ENCODE assay signal across 33 mouse cellular contexts in the genomic region with DNA sequence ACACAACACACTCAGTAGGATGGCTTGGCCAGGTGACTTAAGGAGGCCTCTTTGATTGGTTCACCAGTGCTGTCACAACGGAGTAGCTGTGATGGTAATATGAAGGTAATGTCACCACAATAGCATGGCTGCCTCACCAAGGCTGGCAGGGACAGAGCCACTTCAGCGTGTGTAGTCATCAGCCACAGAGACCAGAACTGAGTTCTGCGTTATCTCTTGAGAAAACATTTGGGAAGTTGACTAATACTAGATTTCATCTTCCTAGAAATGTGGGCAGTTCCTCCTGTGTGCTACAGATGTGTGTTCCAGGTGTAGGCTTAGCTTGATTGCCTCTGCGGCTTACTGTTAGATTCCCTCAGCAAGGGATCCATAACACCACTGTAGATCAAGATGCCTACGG. TPM values are rescaled to one million over a fixed set of nuclear protein-coding genes. Genes with fewer than 3 reads are reported as not detected.
DNase-seq lines count a peak whose midpoint lies in the region; ATAC-seq and TF ChIP-seq lines count a peak whose summit lies in the region.
"Had no signal": no experiment of that assay in that cellular context is flagged by ENCODE, and none has a peak within 500 bp of the region (broad histone marks: within the 10 kb centered on the region; RNA-seq: fewer than 3 reads in every experiment).

No protein-coding gene starts in this region.

- TF ChIP-seq RAD21 in MEL (IDR thresholded peaks at IDR 0.05; ENCODE audit: low read depth, low read length) = no peak

- no peaks in the 10 kb centered on the region for H3K79me2 ChIP-seq in MEL (ENCODE audit: control insufficient read depth, insufficient read depth, low read length, poor library complexity)

- no peaks in the 10 kb centered on the region for H3K9me3 ChIP-seq in heart, embryonic 11.5 days (replicated peaks; ENCODE audit: control insufficient read depth, low read length)
- no peaks in the 10 kb centered on the region for H3K9me3 ChIP-seq in MEL (replicated peaks; ENCODE audit: insufficient read depth, low read length)
- H3K9me3 ChIP-seq in liver, embryonic 13.5 days (replicated peaks) = 0 out of 2 replicates have a peak, but pooled peaks cover 4% of the 10 kb centered on the region
- no peaks in the 10 kb centered on the region for H3K9me3 ChIP-seq in lung, postnatal 0 days (ENCODE audit: low read length)
- no peaks in the 10 kb centered on the region for H3K9me3 ChIP-seq in midbrain, embryonic 10.5 days (replicated peaks)
- H3K9me3 ChIP-seq: forebrain, embryonic 12.5 days; intestine, embryonic 15.5 days; midbrain, embryonic 15.5 days had no signal

- no peak overlapping the region for H3K9ac ChIP-seq in heart, embryonic 11.5 days (ENCODE audit: low read depth, low read length)
- H3K9ac ChIP-seq in MEL (ENCODE audit: control insufficient read depth, low read depth, low read length, poor library complexity, severe bottlenecking) = no peak overlapping the region
- no peak overlapping the region for H3K9ac ChIP-seq in liver, embryonic 13.5 days
- H3K9ac ChIP-seq in lung, postnatal 0 days (replicated peaks; ENCODE audit: low read depth) = no peak overlapping the region
- H3K9ac ChIP-seq: forebrain, embryonic 12.5 days; forebrain, postnatal 0 days; heart, embryonic 12.5 days; intestine, embryonic 15.5 days; midbrain, embryonic 15.5 days had no signal

- H3K36me3 ChIP-seq in heart, embryonic 11.5 days (ENCODE audit: control insufficient read depth, insufficient read depth, low read length) = no peaks in the 10 kb centered on the region
- H3K36me3 ChIP-seq in MEL (ENCODE audit: control insufficient read depth in 1 of 2, insufficient read depth in 2 of 2, low read length in 2 of 2) = peaks cover 0 to 8% of the 10 kb centered on the region in 2 experiments; a peak in 2 of 4 replicates
- H3K36me3 ChIP-seq in liver, embryonic 13.5 days = no peaks in the 10 kb centered on the region
- no peaks in the 10 kb centered on the region for H3K36me3 ChIP-seq in lung, postnatal 0 days (ENCODE audit: insufficient read depth, low read length)
- H3K36me3 ChIP-seq in midbrain, embryonic 10.5 days = no peaks in the 10 kb centered on the region
- H3K36me3 ChIP-seq: forebrain, embryonic 12.5 days; heart, embryonic 12.5 days; intestine, embryonic 15.5 days; midbrain, embryonic 15.5 days had no signal

- no peak overlapping the region for H3K4me3 ChIP-seq in heart, embryonic 11.5 days (ENCODE audit: low read depth, low read length)
- H3K4me3 ChIP-seq in MEL (ENCODE audit: control insufficient read depth in 1 of 2, insufficient read depth in 1 of 2, low read depth in 2 of 2, low read length in 2 of 2) = no peak overlapping the region
- no peak overlapping the region for H3K4me3 ChIP-seq in liver, embryonic 13.5 days (replicated peaks)
- no peak overlapping the region for H3K4me3 ChIP-seq in lung, postnatal 0 days (ENCODE audit: low read depth, low read length)
- H3K4me3 ChIP-seq in midbrain, embryonic 10.5 days = no peak overlapping the region
- H3K4me3 ChIP-seq: forebrain, embryonic 12.5 days; heart, embryonic 12.5 days; intestine, embryonic 15.5 days; midbrain, embryonic 15.5 days had no signal

- no peaks in the 10 kb centered on the region for H3K27me3 ChIP-seq in heart, embryonic 11.5 days (ENCODE audit: control insufficient read depth, insufficient read depth, low read length)
- no peaks in the 10 kb centered on the region; a peak in 2 of 4 replicates for H3K27me3 ChIP-seq in MEL (ENCODE audit: control insufficient read depth in 1 of 2, insufficient read depth in 2 of 2, low read length in 2 of 2)
- H3K27me3 ChIP-seq in liver, embryonic 13.5 days = peaks cover 2% of the 10 kb centered on the region; the same call in 1 of the 2 replicates
- no peaks in the 10 kb centered on the region for H3K27me3 ChIP-seq in lung, postnatal 0 days (replicated peaks; ENCODE audit: insufficient read depth, low read length)
- H3K27me3 ChIP-seq in midbrain, embryonic 10.5 days (ENCODE audit: low read depth, poor library complexity, severe bottlenecking) = no peaks in the 10 kb centered on the region
- H3K27me3 ChIP-seq: forebrain, embryonic 12.5 days; heart, embryonic 12.5 days; intestine, embryonic 15.5 days; midbrain, embryonic 15.5 days had no signal

- no peak for TF ChIP-seq CTCF in MEL (IDR thresholded peaks at IDR 0.05 in 2 of 3, conservative IDR thresholded peaks at IDR 0.05 in 1 of 3; ENCODE audit: control insufficient read depth in 1 of 3, insufficient read depth in 1 of 3, low read depth in 2 of 3, low read length in 3 of 3, poor library complexity in 1 of 3, severe bottlenecking in 1 of 3)
- no peak for TF ChIP-seq CTCF in lung, postnatal 0 days (IDR thresholded peaks at IDR 0.05)

- WGBS in heart, embryonic 11.5 days (ENCODE audit: insufficient replicate concordance) = 83% methylated on average over 5 of the region's 5 CpGs
- WGBS in liver, embryonic 13.5 days (ENCODE audit: insufficient replicate concordance) = 49% methylated on average over 5 of the region's 5 CpGs
- 85% methylated on average over 5 of the region's 5 CpGs for WGBS in lung, postnatal 0 days
- 93% methylated on average over 5 of the region's 5 CpGs for WGBS in midbrain, embryonic 10.5 days

- H3K4me1 ChIP-seq in heart, embryonic 11.5 days (ENCODE audit: control insufficient read depth, insufficient read depth, low read length) = no peaks in the 10 kb centered on the region
- H3K4me1 ChIP-seq in MEL (ENCODE audit: control insufficient read depth in 1 of 2, insufficient read depth in 2 of 2, low read length in 2 of 2) = peaks cover 0 to 4% of the 10 kb centered on the region in 2 experiments; a peak in 1 of 4 replicates
- peaks cover 21% of the 10 kb centered on the region for H3K4me1 ChIP-seq in liver, embryonic 13.5 days (replicated peaks)
- no peaks in the 10 kb centered on the region for H3K4me1 ChIP-seq in lung, postnatal 0 days (ENCODE audit: insufficient read depth, low read depth, low read length)
- H3K4me1 ChIP-seq in midbrain, embryonic 10.5 days = no peaks in the 10 kb centered on the region
- H3K4me1 ChIP-seq: forebrain, embryonic 12.5 days; heart, embryonic 12.5 days; intestine, embryonic 15.5 days; midbrain, embryonic 15.5 days had no signal

- TF ChIP-seq POLR2A in MEL (IDR thresholded peaks at IDR 0.05; ENCODE audit: control insufficient read depth in 1 of 2, insufficient read depth in 1 of 2, low read depth in 1 of 2, low read length in 2 of 2, poor library complexity in 1 of 2) = no peak

- H3K27ac ChIP-seq in heart, embryonic 11.5 days (ENCODE audit: low read depth, low read length) = no peak overlapping the region
- H3K27ac ChIP-seq in MEL (ENCODE audit: control insufficient read depth, low read depth, low read length) = no peak overlapping the region
- H3K27ac ChIP-seq in liver, embryonic 13.5 days = peak overlapping the region; percentile 19; the same call in 1 of the 2 replicates
- no peak overlapping the region for H3K27ac ChIP-seq in lung, postnatal 0 days (ENCODE audit: low read length)
- no peak overlapping the region for H3K27ac ChIP-seq in midbrain, embryonic 10.5 days (replicated peaks)
- H3K27ac ChIP-seq: forebrain, embryonic 12.5 days; intestine, embryonic 15.5 days; midbrain, embryonic 15.5 days had no signal

- no peak overlapping the region for H3K4me2 ChIP-seq in heart, embryonic 11.5 days
- H3K4me2 ChIP-seq in liver, embryonic 13.5 days = no peak overlapping the region
- H3K4me2 ChIP-seq in lung, postnatal 0 days (replicated peaks; ENCODE audit: low read depth, low read length) = no peak overlapping the region
- H3K4me2 ChIP-seq: forebrain, embryonic 12.5 days; heart, embryonic 12.5 days; intestine, embryonic 15.5 days; midbrain, embryonic 15.5 days had no signal

- TF ChIP-seq EP300 in MEL (IDR thresholded peaks at IDR 0.05; ENCODE audit: low read depth in 1 of 2, low read length in 2 of 2) = peak; percentile 39 to 60; a peak in 2 of 4 replicates
- TF ChIP-seq EP300 in lung, postnatal 0 days (IDR thresholded peaks at IDR 0.05) = no peak

- ATAC-seq in heart, embryonic 11.5 days (replicated peaks; ENCODE audit: insufficient number of reproducible peaks, low FRiP score, low TSS enrichment) = no peak
- peak; percentile 89 for ATAC-seq in liver, embryonic 13.5 days (ENCODE audit: low read depth)
- peak; percentile 85 for ATAC-seq in megakaryocyte, adult 5-6 weeks (ENCODE audit: poor library complexity, severe bottlenecking)
- ATAC-seq in lung, postnatal 0 days = no peak
- ATAC-seq: forebrain, postnatal 0 days; hindbrain, embryonic 16.5 days; intestine, embryonic 15.5 days; midbrain, embryonic 15.5 days had no signal

- intact Hi-C loops in left cerebral cortex, postnatal 25 days (cut with DNase I) = no loop called here

- peak; percentile 75 for DNase-seq in heart, adult 11 months
- peak; percentile 36 for DNase-seq in MEL (ENCODE audit: low read depth, low spot score)
- no peak for DNase-seq in liver, embryonic 13.5 days
- no peak for DNase-seq in left cerebral cortex, postnatal 25 days (ENCODE audit: low spot score in 2 of 2)
- no peak for DNase-seq in lung, postnatal 0 days (ENCODE audit: low spot score)
- no peak for DNase-seq in midbrain, embryonic 10.5 days (ENCODE audit: low spot score)
- DNase-seq: adrenal gland, postnatal 25 days; cerebellum, adult 2 months; cerebellum, postnatal 14 days; forebrain, postnatal 0 days; gastrocnemius, postnatal 10 days; kidney, adult 9 months; kidney, postnatal 10 days; layer of hippocampus, postnatal 36 days; lung, postnatal 4 days; right cerebral cortex, postnatal 25 days; spleen, adult 18-20 months; thymus, adult 18-20 months; thymus, postnatal 36 days had no signal

TF ChIP-seq in MEL, 35 proteins besides CTCF, POLR2A, EP300 and RAD21 (continues in another document):
- TF ChIP-seq TAL1 (IDR thresholded peaks at IDR 0.05; ENCODE audit: low read length) (peak; percentile 35; the same call in 1 of the 2 replicates), MYC (IDR thresholded peaks at IDR 0.05; ENCODE audit: low read depth, low read length) (no peak), ELF1 (IDR thresholded peaks at IDR 0.05; ENCODE audit: low read depth, low read length) (no peak), JUND (IDR thresholded peaks at IDR 0.05; ENCODE audit: low read depth, low read length) (no peak), USF2 (IDR thresholded peaks at IDR 0.05; ENCODE audit: borderline replicate concordance in 1 of 2, insufficient read depth in 1 of 2, low read depth in 1 of 2, low read length in 2 of 2) (no peak), TBP (IDR thresholded peaks at IDR 0.05; ENCODE audit: low read depth, low read length) (no peak)

RNA-seq across cellular contexts. Expression of a gene that starts 41.7 kb away (rescaled TPM):
- 0.13 and 0.29 TPM in 2 replicates for polyA plus RNA-seq in heart, embryonic 11.5 days (2014; fragmentation: Nextera tagmentation; extraction: Ambion mirVana)
- not detected in 2 replicates for total RNA-seq in MEL (2012; rRNA removed)
- not detected for polyA plus RNA-seq in MEL (2012; ENCODE audit: insufficient read depth in 1 of 2, insufficient read length in 2 of 2, low read depth in 1 of 2, low replicate concordance in 2 of 2, missing spikeins in 1 of 2)
- not detected in 2 replicates for polyA plus RNA-seq in liver, embryonic 13.5 days (2015; fragmentation: Nextera tagmentation; extraction: Ambion mirVana)
- not detected in 2 replicates for total RNA-seq in megakaryocyte, adult 5-6 weeks (2015)
- not detected in 2 replicates for total RNA-seq in megakaryocyte, adult 5-6 weeks (2017)
- total RNA-seq in left cerebral cortex, postnatal 25 days (2021) = 10 to 100 TPM; 75.1 to 81.7 TPM
- 0.25 and 0.30 TPM in 2 replicates for polyA plus RNA-seq in lung, postnatal 0 days (2015; fragmentation: Nextera tagmentation; extraction: Ambion mirVana)
- polyA plus RNA-seq in midbrain, embryonic 10.5 days (2016; fragmentation: Nextera tagmentation; extraction: Ambion mirVana) = 0.60 and 1.1 TPM in 2 replicates
- total RNA-seq: adrenal gland, adult 18-20 months; adrenal gland, postnatal 25 days; hematopoietic stem cell, adult 5-6 weeks; liver, adult 2 months; neutrophil, adult 5-6 weeks had no signal
- polyA plus RNA-seq: heart, postnatal 0 days; large intestine, adult 2 months; limb, embryonic 11.5 days; liver, adult 2 months had no signal

Comparison
In these comparisons a context has a peak if more than half of its experiments do, and no peak if none do; other contexts are left out.
1. DNase-seq: peak in heart, adult 11 months (single experiment) and MEL (single experiment); none in liver, embryonic 13.5 days (single experiment), left cerebral cortex, postnatal 25 days (0 of 2), lung, postnatal 0 days (single experiment) and midbrain, embryonic 10.5 days (single experiment).
2. ATAC-seq: peak in liver, embryonic 13.5 days (single experiment) and megakaryocyte, adult 5-6 weeks (single experiment); none in heart, embryonic 11.5 days (single experiment) and lung, postnatal 0 days (single experiment).